Mouse (Mus musculus) testis, adult 2 months (tissue): ENCODE results near the gene Nae1.

Experiments
- CTCF ChIP-seq: fragments of 200-500 bp; IDR thresholded peaks from 2 replicates; pipeline ENCODE4 v1.5.1; 2012; ENCODE audit warnings: low read depth, mild to moderate bottlenecking, inconsistent platforms, low read length, moderate library complexity; ENCODE audit not compliant: control insufficient read depth, insufficient read depth, insufficient replicate concordance
- POLR2A ChIP-seq: fragments of 200-500 bp; IDR thresholded peaks from 2 replicates; pipeline ENCODE4 v1.6.1; 2012; ENCODE audit warnings: low read depth, mild to moderate bottlenecking, inconsistent platforms, low read length, moderate library complexity; ENCODE audit not compliant: control insufficient read depth

GRCm38 (mm10) chr8:104569559-104569958 lies 35.1 kb upstream of the Nae1 start:
- TF ChIP-seq POLR2A: no peak
- TF ChIP-seq CTCF: no peak
